Mouse (Mus musculus): ENCODE data around the gene Prokr2. TPM values are rescaled to one million over a fixed set of nuclear protein-coding genes. Genes with fewer than 3 reads are reported as not detected.
"Not testable (repeated sequence)": the region's sequence is repeated elsewhere in the genome, so short reads cannot be mapped to it uniquely, and the experiment has no call there.

The Prokr2 gene
- total RNA-seq, 1 experiment from 2014 or later = not detected

- no peak for DNase-seq
Observed at GRCm38 (mm10) chr2:132340350-132340749, 44.9 kb downstream of the Prokr2 start.

GRCm38 (mm10) chr2:132337202-132337601 is 48.0 kb downstream of the Prokr2 start:
- no peak for DNase-seq

- DNase-seq = no peak
Observed at GRCm38 (mm10) chr2:132323541-132323940, 61.7 kb downstream of the Prokr2 start.

GRCm38 (mm10) chr2:132320516-132320915 is 64.7 kb downstream of the Prokr2 start:
- no peak for DNase-seq

GRCm38 (mm10) chr2:132317178-132317577 is 68.1 kb downstream of the Prokr2 start:
- no peak for DNase-seq

- DNase-seq = peak; percentile 65
Observed at GRCm38 (mm10) chr2:132316041-132316808, 69.0 kb downstream of the Prokr2 start.

GRCm38 (mm10) chr2:132314057-132314456 is 71.2 kb downstream of the Prokr2 start:
- not testable (repeated sequence) for DNase-seq

GRCm38 (mm10) chr2:132313568-132313967 is 71.7 kb downstream of the Prokr2 start:
- no peak for DNase-seq

GRCm38 (mm10) chr2:132312616-132313015 is 72.6 kb downstream of the Prokr2 start:
- no peak for DNase-seq

GRCm38 (mm10) chr2:132309398-132309930 is 75.8 kb downstream of the Prokr2 start:
- DNase-seq = no peak

GRCm38 (mm10) chr2:132308829-132309228 is 76.4 kb downstream of the Prokr2 start:
- DNase-seq = no peak

- no peak for DNase-seq
Observed at GRCm38 (mm10) chr2:132307213-132307843, 77.9 kb downstream of the Prokr2 start.

- no peak for DNase-seq
Observed at GRCm38 (mm10) chr2:132305988-132306387, 79.3 kb downstream of the Prokr2 start.

GRCm38 (mm10) chr2:132305165-132305564 is 80.1 kb downstream of the Prokr2 start:
- DNase-seq = no peak

- DNase-seq = no peak
Observed at GRCm38 (mm10) chr2:132301436-132301835, 83.8 kb downstream of the Prokr2 start.

GRCm38 (mm10) chr2:132298250-132298649 is 87.0 kb downstream of the Prokr2 start:
- DNase-seq = no peak

- DNase-seq = no peak
Observed at GRCm38 (mm10) chr2:132293694-132294450, 91.4 kb downstream of the Prokr2 start.

- DNase-seq = no peak
Observed at GRCm38 (mm10) chr2:132292083-132292482, 93.2 kb downstream of the Prokr2 start.

- DNase-seq = no peak
Observed at GRCm38 (mm10) chr2:132291265-132291664, 94.0 kb downstream of the Prokr2 start.

GRCm38 (mm10) chr2:132290808-132291207 is 94.4 kb downstream of the Prokr2 start:
- DNase-seq = no peak

GRCm38 (mm10) chr2:132289213-132289612 is 96.0 kb downstream of the Prokr2 start:
- not testable (repeated sequence) for DNase-seq
